10 mouse cellular contexts compared by ENCODE assay signal in the genomic region with DNA sequence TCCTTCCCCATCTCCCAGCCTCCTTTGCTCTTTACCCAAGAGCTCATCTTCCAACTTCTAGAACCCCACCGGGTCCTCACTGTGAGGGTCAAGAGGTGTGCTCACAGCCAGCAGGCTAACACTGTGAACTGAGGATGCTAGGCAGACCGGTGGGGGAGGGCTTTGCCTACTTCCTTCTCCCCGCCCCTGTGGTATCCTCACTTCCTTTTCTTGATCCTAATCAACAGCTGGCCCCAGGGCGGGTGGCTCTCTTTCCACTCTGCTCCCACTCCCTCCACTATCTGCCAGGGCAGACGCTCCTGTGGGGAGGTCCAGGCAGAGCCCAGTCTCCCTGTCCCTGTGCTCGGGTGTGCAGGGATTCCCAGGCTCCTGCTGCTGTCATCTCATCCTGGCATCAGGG. TPM values are rescaled to one million over a fixed set of nuclear protein-coding genes. Genes with fewer than 3 reads are reported as not detected.
DNase-seq lines count a peak whose midpoint lies in the region; ATAC-seq and TF ChIP-seq lines count a peak whose summit lies in the region.
"Had no signal": no experiment of that assay in that cellular context is flagged by ENCODE, and none has a peak within 500 bp of the region (broad histone marks: within the 10 kb centered on the region; RNA-seq: fewer than 3 reads in every experiment).

No protein-coding gene starts in this region.

- DNase-seq in liver, embryonic 13.5 days: peak; percentile 39
- DNase-seq in spleen, postnatal 10 days (ENCODE audit: low spot score in 2 of 2): peak; percentile 43 to 67
- DNase-seq in cerebellum, adult 11 months: no peak
- no peak for DNase-seq in urinary bladder, adult 2 months (ENCODE audit: low spot score)

- H3K27me3 ChIP-seq in forebrain, embryonic 12.5 days: peaks cover 28% of the 10 kb centered on the region
- H3K27me3 ChIP-seq in forebrain, embryonic 13.5 days: peaks cover 14% of the 10 kb centered on the region
- H3K27me3 ChIP-seq in liver, embryonic 13.5 days: peaks cover 9% of the 10 kb centered on the region; the same call in 1 of the 2 replicates
- peaks cover 13% of the 10 kb centered on the region for H3K27me3 ChIP-seq in hindbrain, embryonic 13.5 days
- H3K27me3 ChIP-seq: hindbrain, embryonic 15.5 days; Patski had no signal

- 0 out of 2 replicates have a peak overlapping the region, but pooled peaks have one; percentile 13 for H3K27ac ChIP-seq in forebrain, embryonic 12.5 days
- no peak overlapping the region for H3K27ac ChIP-seq in forebrain, embryonic 13.5 days
- H3K27ac ChIP-seq in bone marrow macrophage, adult 2 months (ENCODE audit: insufficient read depth, low read depth, low read length): peak overlapping the region; percentile 95
- H3K27ac ChIP-seq in liver, embryonic 13.5 days: peak overlapping the region; percentile 79
- H3K27ac ChIP-seq in hindbrain, embryonic 13.5 days: no peak overlapping the region
- H3K27ac ChIP-seq: hindbrain, embryonic 15.5 days had no signal

- no peak for ATAC-seq in forebrain, embryonic 12.5 days (ENCODE audit: low FRiP score)
- no peak for ATAC-seq in forebrain, embryonic 13.5 days
- peak; percentile 51 for ATAC-seq in liver, embryonic 13.5 days (ENCODE audit: low read depth)
- no peak for ATAC-seq in hindbrain, embryonic 13.5 days (ENCODE audit: low FRiP score)
- ATAC-seq: Patski had no signal

- no peak overlapping the region for H3K4me3 ChIP-seq in forebrain, embryonic 12.5 days (replicated peaks)
- no peak overlapping the region for H3K4me3 ChIP-seq in forebrain, embryonic 13.5 days
- peak overlapping the region; percentile 43 for H3K4me3 ChIP-seq in bone marrow macrophage, adult 2 months (ENCODE audit: insufficient read depth, low read length)
- no peak overlapping the region for H3K4me3 ChIP-seq in liver, embryonic 13.5 days (replicated peaks)
- no peak overlapping the region for H3K4me3 ChIP-seq in hindbrain, embryonic 13.5 days
- H3K4me3 ChIP-seq: hindbrain, embryonic 15.5 days had no signal

- H3K4me1 ChIP-seq in forebrain, embryonic 12.5 days: peaks cover 6% of the 10 kb centered on the region; the same call in 1 of the 2 replicates
- H3K4me1 ChIP-seq in forebrain, embryonic 13.5 days: peaks cover 3% of the 10 kb centered on the region; the same call in 1 of the 2 replicates
- H3K4me1 ChIP-seq in bone marrow macrophage, adult 2 months (ENCODE audit: control insufficient read depth, insufficient read depth, low read length): peaks cover 56% of the 10 kb centered on the region
- peaks cover 62% of the 10 kb centered on the region for H3K4me1 ChIP-seq in liver, embryonic 13.5 days (replicated peaks)
- peaks cover 7% of the 10 kb centered on the region for H3K4me1 ChIP-seq in hindbrain, embryonic 13.5 days (replicated peaks)

- H3K36me3 ChIP-seq in forebrain, embryonic 12.5 days (replicated peaks): no peaks in the 10 kb centered on the region
- H3K36me3 ChIP-seq in forebrain, embryonic 13.5 days (ENCODE audit: poor library complexity, severe bottlenecking): no peaks in the 10 kb centered on the region
- H3K36me3 ChIP-seq in liver, embryonic 13.5 days: no peaks in the 10 kb centered on the region
- H3K36me3 ChIP-seq in hindbrain, embryonic 13.5 days: no peaks in the 10 kb centered on the region
- H3K36me3 ChIP-seq: hindbrain, embryonic 15.5 days had no signal

- no peak; the same call in 1 of the 2 replicates for TF ChIP-seq POLR2A in bone marrow macrophage, adult 2 months (IDR thresholded peaks at IDR 0.05; ENCODE audit: borderline replicate concordance, low read depth, low read length)

- H3K9ac ChIP-seq in forebrain, embryonic 12.5 days: no peak overlapping the region
- no peak overlapping the region for H3K9ac ChIP-seq in forebrain, embryonic 13.5 days
- peak overlapping the region; percentile 63 for H3K9ac ChIP-seq in liver, embryonic 13.5 days
- no peak overlapping the region for H3K9ac ChIP-seq in hindbrain, embryonic 13.5 days
- H3K9ac ChIP-seq: hindbrain, embryonic 15.5 days had no signal

- no peak for TF ChIP-seq CTCF in bone marrow macrophage, adult 2 months (IDR thresholded peaks at IDR 0.05; ENCODE audit: low read depth, low read length)

- 48% methylated on average over 6 of the region's 6 CpGs for WGBS in forebrain, embryonic 12.5 days
- 40% methylated on average over 6 of the region's 6 CpGs for WGBS in forebrain, embryonic 13.5 days
- 3% methylated on average over 6 of the region's 6 CpGs for WGBS in liver, embryonic 13.5 days (ENCODE audit: insufficient replicate concordance)
- WGBS in hindbrain, embryonic 13.5 days: 55% methylated on average over 6 of the region's 6 CpGs

- no peak overlapping the region for H3K4me2 ChIP-seq in forebrain, embryonic 12.5 days
- H3K4me2 ChIP-seq in forebrain, embryonic 13.5 days: no peak overlapping the region
- H3K4me2 ChIP-seq in liver, embryonic 13.5 days: peak overlapping the region; percentile 61
- no peak overlapping the region for H3K4me2 ChIP-seq in hindbrain, embryonic 13.5 days
- H3K4me2 ChIP-seq: hindbrain, embryonic 15.5 days had no signal

- H3K9me3 ChIP-seq in forebrain, embryonic 12.5 days: no peaks in the 10 kb centered on the region
- no peaks in the 10 kb centered on the region for H3K9me3 ChIP-seq in forebrain, embryonic 13.5 days (replicated peaks)
- H3K9me3 ChIP-seq in liver, embryonic 13.5 days (replicated peaks): no peaks in the 10 kb centered on the region
- no peaks in the 10 kb centered on the region for H3K9me3 ChIP-seq in hindbrain, embryonic 13.5 days
- H3K9me3 ChIP-seq: hindbrain, embryonic 15.5 days had no signal

RNA-seq across cellular contexts. Expression of gene Ptpn7, which starts 1.5 kb away (rescaled TPM):
- polyA plus RNA-seq in forebrain, embryonic 12.5 days (2016; fragmentation: Nextera tagmentation; extraction: Ambion mirVana): 0.78 and 1.0 TPM in 2 replicates
- polyA plus RNA-seq in forebrain, embryonic 13.5 days (2015; fragmentation: Nextera tagmentation; extraction: Ambion mirVana): 0.34 and 0.53 TPM in 2 replicates
- polyA plus RNA-seq in bone marrow macrophage, adult 2 months (2012; ENCODE audit: insufficient read depth, insufficient read length, missing spikeins): 42.8 and 49.1 TPM in 2 replicates
- polyA plus RNA-seq in liver, embryonic 13.5 days (2015; fragmentation: Nextera tagmentation; extraction: Ambion mirVana): 16.0 and 17.9 TPM in 2 replicates
- 2.6 and 2.7 TPM in 2 replicates for polyA plus RNA-seq in urinary bladder, adult 2 months (2012; rRNA removed)
- polyA plus RNA-seq in hindbrain, embryonic 13.5 days (2015; fragmentation: Nextera tagmentation; extraction: Ambion mirVana): 0.62 and 0.88 TPM in 2 replicates

RNA-seq across cellular contexts. Expression of gene Arl8a, which starts 15.6 kb away (rescaled TPM):
- polyA plus RNA-seq in forebrain, embryonic 12.5 days (2016; fragmentation: Nextera tagmentation; extraction: Ambion mirVana): 113 and 119 TPM in 2 replicates
- polyA plus RNA-seq in forebrain, embryonic 13.5 days (2015; fragmentation: Nextera tagmentation; extraction: Ambion mirVana): 161 and 162 TPM in 2 replicates
- polyA plus RNA-seq in bone marrow macrophage, adult 2 months (2012; ENCODE audit: insufficient read depth, insufficient read length, missing spikeins): 204 TPM in 2 replicates
- 8.9 and 10.5 TPM in 2 replicates for polyA plus RNA-seq in liver, embryonic 13.5 days (2015; fragmentation: Nextera tagmentation; extraction: Ambion mirVana)
- polyA plus RNA-seq in urinary bladder, adult 2 months (2012; rRNA removed): 115 and 118 TPM in 2 replicates
- polyA plus RNA-seq in hindbrain, embryonic 13.5 days (2015; fragmentation: Nextera tagmentation; extraction: Ambion mirVana): 284 and 285 TPM in 2 replicates

RNA-seq across cellular contexts. Expression of gene Lgr6, which starts 26.0 kb away (rescaled TPM):
- polyA plus RNA-seq in forebrain, embryonic 12.5 days (2016; fragmentation: Nextera tagmentation; extraction: Ambion mirVana): 0.36 and 0.42 TPM in 2 replicates
- 0.15 and 0.30 TPM in 2 replicates for polyA plus RNA-seq in forebrain, embryonic 13.5 days (2015; fragmentation: Nextera tagmentation; extraction: Ambion mirVana)
- not detected in 2 replicates for polyA plus RNA-seq in bone marrow macrophage, adult 2 months (2012; ENCODE audit: insufficient read depth, insufficient read length, missing spikeins)
- polyA plus RNA-seq in liver, embryonic 13.5 days (2015; fragmentation: Nextera tagmentation; extraction: Ambion mirVana): 0.05 and 0.15 TPM in 2 replicates
- 0.34 and 0.55 TPM in 2 replicates for polyA plus RNA-seq in urinary bladder, adult 2 months (2012; rRNA removed)
- polyA plus RNA-seq in hindbrain, embryonic 13.5 days (2015; fragmentation: Nextera tagmentation; extraction: Ambion mirVana): 0.47 and 0.92 TPM in 2 replicates

RNA-seq across cellular contexts. Expression of gene Gpr37l1, which starts 36.4 kb away (rescaled TPM):
- polyA plus RNA-seq in forebrain, embryonic 12.5 days (2016; fragmentation: Nextera tagmentation; extraction: Ambion mirVana): not detected in 2 replicates
- not detected in 2 replicates for polyA plus RNA-seq in forebrain, embryonic 13.5 days (2015; fragmentation: Nextera tagmentation; extraction: Ambion mirVana)
- polyA plus RNA-seq in bone marrow macrophage, adult 2 months (2012; ENCODE audit: insufficient read depth, insufficient read length, missing spikeins): not detected in 2 replicates
- polyA plus RNA-seq in liver, embryonic 13.5 days (2015; fragmentation: Nextera tagmentation; extraction: Ambion mirVana): not detected in 2 replicates
- polyA plus RNA-seq in urinary bladder, adult 2 months (2012; rRNA removed): 6.8 and 7.3 TPM in 2 replicates
- 0.35 and 0.41 TPM in 2 replicates for polyA plus RNA-seq in hindbrain, embryonic 13.5 days (2015; fragmentation: Nextera tagmentation; extraction: Ambion mirVana)

Comparison
In these comparisons a context has a peak if more than half of its experiments do, and no peak if none do; other contexts are left out.
1. H3K27ac ChIP-seq: peak in forebrain, embryonic 12.5 days (single experiment), bone marrow macrophage, adult 2 months (single experiment) and liver, embryonic 13.5 days (single experiment); none in forebrain, embryonic 13.5 days (single experiment) and hindbrain, embryonic 13.5 days (single experiment).
2. DNase-seq: peak in liver, embryonic 13.5 days (single experiment) and spleen, postnatal 10 days (2 of 2); none in cerebellum, adult 11 months (single experiment) and urinary bladder, adult 2 months (single experiment).